Mouse (Mus musculus) MEL (cell line): ENCODE measurements around the gene Mnd1. TPM values are rescaled to one million over a fixed set of nuclear protein-coding genes. Genes with fewer than 3 reads are reported as not detected.

Experiments
- DNase-seq: peaks from one replicate; pipeline ENCODE4 v3.0.0; 2011; ENCODE audit warnings: low read depth, low spot score
- H3K27ac ChIP-seq: 2 replicates; pipeline ENCODE4 v1.5.1; 2012; ENCODE audit warnings: low read depth, mild to moderate bottlenecking, control low read depth, low read length, moderate library complexity; ENCODE audit not compliant: control insufficient read depth
- H3K27me3 ChIP-seq, 2 experiments: fragments of 150-350 bp in 1 of 2; sonication (generic) in 1 of 2; 2 replicates each; pipeline ENCODE4 v1.6.1; 2012; ENCODE audit warnings: low read length in 2 of 2, mild to moderate bottlenecking in 2 of 2, improper control_type of control experiment in 1 of 2, moderate library complexity in 1 of 2; ENCODE audit not compliant: insufficient read depth in 2 of 2, control insufficient read depth in 1 of 2
- H3K36me3 ChIP-seq, 2 experiments: 2 replicates each; pipeline ENCODE4 v1.6.1; 2012 to 2014; ENCODE audit warnings: low read length in 2 of 2, improper control_type of control experiment in 1 of 2, inconsistent platforms in 1 of 2, mild to moderate bottlenecking in 1 of 2; ENCODE audit not compliant: insufficient read depth in 2 of 2, control insufficient read depth in 1 of 2
- H3K4me1 ChIP-seq, 2 experiments: fragments of 150-350 bp in 1 of 2; sonication (generic) in 1 of 2; 2 replicates each; pipeline ENCODE4 v1.6.1; 2012; ENCODE audit warnings: low read length in 2 of 2, improper control_type of control experiment in 1 of 2, mild to moderate bottlenecking in 1 of 2; ENCODE audit not compliant: insufficient read depth in 2 of 2, control insufficient read depth in 1 of 2
- H3K4me3 ChIP-seq, 2 experiments: fragments of 150-350 bp in 1 of 2; sonication (generic) in 1 of 2; 2 replicates each; pipeline ENCODE4 v1.5.1; 2012; ENCODE audit warnings: low read depth in 2 of 2, low read length in 2 of 2, mild to moderate bottlenecking in 2 of 2, moderate library complexity in 2 of 2, control low read depth in 1 of 2, improper control_type of control experiment in 1 of 2; ENCODE audit not compliant: control insufficient read depth in 1 of 2, insufficient read depth in 1 of 2
- H3K79me2 ChIP-seq: 2 replicates; pipeline ENCODE4 v1.6.1; 2012; ENCODE audit warnings: mild to moderate bottlenecking, low read length, moderate library complexity; ENCODE audit not compliant: control insufficient read depth, poor library complexity, insufficient read depth
- H3K9ac ChIP-seq: 2 replicates; pipeline ENCODE4 v1.6.1; 2012; ENCODE audit warnings: low read depth, mild to moderate bottlenecking, control low read depth, low read length, moderate library complexity; ENCODE audit not compliant: control insufficient read depth, poor library complexity, severe bottlenecking
- H3K9me3 ChIP-seq: fragments of 150-350 bp; sonication (generic); replicated peaks from 2 replicates; pipeline ENCODE4 v1.6.1; 2012; ENCODE audit warnings: mild to moderate bottlenecking, low read length, improper control_type of control experiment, moderate library complexity; ENCODE audit not compliant: insufficient read depth
- E2F4 ChIP-seq: IDR thresholded peaks from 2 replicates; pipeline ENCODE4 v1.6.1; 2011; ENCODE audit warnings: low read depth, low read length, improper control_type of control experiment, borderline replicate concordance
- GATA1 ChIP-seq: IDR thresholded peaks from 2 replicates; pipeline ENCODE4 v1.6.1; 2011; ENCODE audit warnings: low read depth, low read length, improper control_type of control experiment
- MAFK ChIP-seq: IDR thresholded peaks from 2 replicates; pipeline ENCODE4 v1.6.1; 2011; ENCODE audit warnings: low read depth, mild to moderate bottlenecking, low read length, improper control_type of control experiment, borderline replicate concordance
- POLR2AphosphoS2 ChIP-seq: IDR thresholded peaks from 2 replicates; pipeline ENCODE4 v1.6.1; 2011; ENCODE audit warnings: low read length, improper control_type of control experiment
- SIN3A ChIP-seq: IDR thresholded peaks from 2 replicates; pipeline ENCODE4 v1.6.1; 2012; ENCODE audit warnings: low read length, improper control_type of control experiment, inconsistent platforms
- SMC3 ChIP-seq: IDR thresholded peaks from 2 replicates; pipeline ENCODE4 v1.6.1; 2011; ENCODE audit warnings: low read depth, low read length, improper control_type of control experiment
- TBP ChIP-seq: IDR thresholded peaks from 2 replicates; pipeline ENCODE4 v1.8.0; 2011; ENCODE audit warnings: low read depth, low read length, improper control_type of control experiment
- USF2 ChIP-seq, 2 experiments: IDR thresholded peaks; 2 replicates each; pipeline ENCODE4 v1.6.1; 2011 to 2012; ENCODE audit warnings: improper control_type of control experiment in 2 of 2, low read length in 2 of 2, borderline replicate concordance in 1 of 2, inconsistent platforms in 1 of 2, low read depth in 1 of 2, mild to moderate bottlenecking in 1 of 2; ENCODE audit not compliant: insufficient read depth in 1 of 2
- ZKSCAN1 ChIP-seq: IDR thresholded peaks from 2 replicates; pipeline ENCODE4 v1.6.1; 2012; ENCODE audit warnings: low read depth, mild to moderate bottlenecking, inconsistent platforms, low read length, improper control_type of control experiment, moderate library complexity
- polyA plus RNA-seq, 2 experiments: library from polyadenylated mRNA; stranded (reverse) in 1 of 2; unstranded in 1 of 2; fragments of >175 nt in 1 of 2; fragments of >200 nt in 1 of 2; gene quantifications; 2 replicates each; pipeline versions ENCODE4 v1.2.1 to v1.2.4; 2012; ENCODE audit warnings: low replicate concordance in 2 of 2, low read depth in 1 of 2; ENCODE audit not compliant: insufficient read length in 2 of 2, insufficient read depth in 1 of 2, missing spikeins in 1 of 2
- total RNA-seq: library from RNA; depleted of rRNA; stranded (reverse); fragments of 300-350 nt; gene quantifications from 2 replicates; pipeline ENCODE4 v1.2.3, GENCODE M21; 2012

Mnd1 gene
- total and polyA plus RNA-seq, 3 experiments: 11.0 to 11.2 TPM; not detected in 1

- Histone ChIP-seq H3K79me2 (no peaks in the 10 kb centered on the region), H3K4me3 (no peak overlapping the region), H3K36me3 (no peaks in the 10 kb centered on the region), H3K4me1 (no peaks in the 10 kb centered on the region), H3K27ac (no peak overlapping the region), H3K9me3 (no peaks in the 10 kb centered on the region), H3K27me3 (no peaks in the 10 kb centered on the region), H3K9ac (no peak overlapping the region)
- TF ChIP-seq GATA1 (no peak), ZKSCAN1 (no peak), SIN3A (no peak), TBP (no peak)
- no peak for DNase-seq
Measured at GRCm38 (mm10) chr3:84199516-84199915, 43.9 kb upstream of the Mnd1 start.

GRCm38 (mm10) chr3:84198229-84198628, 42.6 kb upstream of the Mnd1 start:
- no peaks in the 10 kb centered on the region for H3K4me1 ChIP-seq
- no peaks in the 10 kb centered on the region for H3K27me3 ChIP-seq
- no peaks in the 10 kb centered on the region for H3K36me3 ChIP-seq
- no peak for DNase-seq
- no peak overlapping the region for H3K9ac ChIP-seq
- H3K4me3 ChIP-seq: no peak overlapping the region
- TF ChIP-seq POLR2AphosphoS2: no peak
- H3K79me2 ChIP-seq: no peaks in the 10 kb centered on the region
- H3K27ac ChIP-seq: no peak overlapping the region
- H3K9me3 ChIP-seq: no peaks in the 10 kb centered on the region

GRCm38 (mm10) chr3:84193881-84194280, 38.3 kb upstream of the Mnd1 start:
- no peaks in the 10 kb centered on the region for H3K79me2 ChIP-seq
- DNase-seq: no peak
- no peaks in the 10 kb centered on the region for H3K9me3 ChIP-seq
- no peaks in the 10 kb centered on the region for H3K36me3 ChIP-seq
- no peaks in the 10 kb centered on the region for H3K27me3 ChIP-seq
- H3K27ac ChIP-seq: no peak overlapping the region
- no peak overlapping the region for H3K4me3 ChIP-seq
- no peaks in the 10 kb centered on the region for H3K4me1 ChIP-seq
- no peak overlapping the region for H3K9ac ChIP-seq
- no peak for TF ChIP-seq E2F4
- no peak for TF ChIP-seq MAFK
- no peak for TF ChIP-seq ZKSCAN1
- TF ChIP-seq USF2 (IDR thresholded peaks at IDR 0.05; ENCODE audit: borderline replicate concordance in 1 of 2, insufficient read depth in 1 of 2, low read depth in 1 of 2, low read length in 2 of 2): no peak
- no peak for TF ChIP-seq SMC3
